Mouse (Mus musculus): ENCODE results near the gene Wbp2. TPM values are rescaled to one million over a fixed set of nuclear protein-coding genes. Genes with fewer than 3 reads are reported as not detected.

Gene Wbp2
- polyA plus RNA-seq (2015; fragmentation: Nextera tagmentation; extraction: Ambion mirVana), result 165 and 173 TPM in 2 replicates

DNA sequence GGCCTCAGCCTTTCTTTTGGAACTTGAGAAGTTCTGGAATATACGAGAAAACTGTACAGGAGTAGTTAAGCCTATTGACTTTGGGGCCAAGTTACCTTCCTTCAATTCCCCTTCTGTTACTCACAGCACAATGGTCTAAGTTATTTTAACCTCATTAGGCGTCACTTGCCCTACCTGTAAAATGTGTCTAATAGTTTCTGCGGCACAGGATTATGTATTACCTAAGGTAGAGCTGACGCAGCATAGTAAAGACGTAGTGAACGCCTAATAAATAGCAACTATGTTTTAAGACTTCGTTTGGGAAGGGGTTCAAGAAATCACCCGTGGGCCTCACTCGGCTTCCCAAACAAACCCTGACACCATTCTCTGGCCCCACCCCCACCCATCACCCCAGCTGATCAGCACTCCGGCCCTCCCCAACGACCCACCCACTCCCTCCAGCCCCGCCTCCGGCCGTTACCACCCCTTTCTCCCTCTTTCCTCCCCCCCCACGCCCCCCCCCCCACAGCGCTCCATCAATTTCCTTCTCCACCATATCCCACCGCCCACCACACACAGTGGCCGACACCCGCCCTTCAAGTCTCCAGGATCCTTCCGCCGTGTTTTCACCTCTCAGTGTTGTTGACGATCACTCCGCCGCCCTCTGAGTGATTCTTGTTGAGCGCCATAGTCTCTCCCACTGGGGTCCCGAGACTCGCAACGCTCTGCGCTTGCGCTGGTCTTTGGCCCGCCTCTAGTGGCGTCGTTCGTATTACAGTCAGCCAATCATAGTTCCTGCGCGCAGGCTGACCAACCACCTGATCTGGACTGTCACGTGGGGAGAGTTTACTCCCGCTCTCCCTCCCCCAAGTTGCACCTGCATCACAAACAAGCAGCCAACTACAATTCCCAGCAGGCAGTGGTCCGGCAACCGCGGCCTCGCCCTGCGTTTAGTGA lies at the start of gene Wbp2:
TSS of gene Wbp2 (minus strand) at position 738 of the 936 bp plus-strand sequence.
- Histone ChIP-seq H3K36me3 (replicated peaks) (peaks cover 14% of the 10 kb centered on the region; the same call in 1 of the 2 replicates), H3K9ac (peak within 1 kb of the TSS; percentile 33), H3K9me3 (no peaks in the 10 kb centered on the region), H3K4me1 (peaks cover 17% of the 10 kb centered on the region), H3K27ac (peak within 1 kb of the TSS; percentile 82), H3K4me3 (peak within 1 kb of the TSS; percentile 50), H3K4me2 (peak within 1 kb of the TSS; percentile 56), H3K27me3 (replicated peaks) (no peaks in the 10 kb centered on the region)
- ATAC-seq (replicated peaks), result peak; percentile 97
- 4% methylated on average over 39 of the region's 43 CpGs for WGBS

DNA sequence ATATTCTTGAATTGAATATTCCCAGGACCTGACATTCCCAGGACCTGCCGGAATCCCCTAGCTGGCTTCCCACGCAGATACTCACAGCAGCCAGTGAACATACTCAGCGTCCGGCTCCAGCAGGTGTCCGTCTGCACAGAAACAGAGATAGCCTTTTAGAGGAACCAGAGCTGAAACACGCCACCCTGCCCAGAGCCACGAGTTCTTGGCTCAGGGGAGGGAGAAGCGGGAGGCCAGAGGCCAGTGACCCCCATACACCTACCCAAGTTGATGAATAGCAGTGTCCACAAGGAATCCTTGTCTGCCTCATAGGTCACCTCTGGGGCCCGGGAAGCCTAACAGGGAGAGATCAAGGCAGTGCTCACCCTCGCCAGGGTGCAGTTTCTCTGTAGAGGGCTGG lies 47.4 kb upstream of the Wbp2 start:
- Histone ChIP-seq H3K36me3 (replicated peaks) (peaks cover 5% of the 10 kb centered on the region; the same call in 1 of the 2 replicates), H3K4me1 (peaks cover 35% of the 10 kb centered on the region), H3K27ac (no peak overlapping the region), H3K4me2 (no peak overlapping the region), H3K4me3 (no peak overlapping the region), H3K9me3 (no peaks in the 10 kb centered on the region), H3K27me3 (replicated peaks) (no peaks in the 10 kb centered on the region), H3K9ac (no peak overlapping the region)
- no peak for ATAC-seq (replicated peaks)
- 92% methylated on average over 10 of the region's 10 CpGs for WGBS

DNA sequence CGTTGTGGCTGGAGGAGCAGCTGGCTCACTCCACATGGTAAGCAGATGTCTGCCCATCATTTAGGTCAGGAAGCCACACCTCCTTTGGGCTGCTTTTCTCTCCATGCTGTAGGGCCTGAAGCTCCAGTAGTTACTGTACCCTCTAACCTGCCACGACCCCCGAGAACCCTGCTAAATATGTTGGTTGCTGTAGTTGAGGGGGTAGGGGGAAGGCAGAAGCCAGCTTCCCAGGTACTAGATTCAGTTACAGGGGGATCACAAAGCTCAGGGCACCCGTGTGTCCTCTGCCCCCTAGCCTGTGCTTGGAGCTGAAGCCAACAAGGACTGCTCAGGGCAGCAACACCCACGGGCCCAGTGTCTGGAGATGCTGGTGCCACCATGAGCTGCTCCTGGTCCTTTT lies 46.7 kb upstream of the Wbp2 start:
- peaks cover 35% of the 10 kb centered on the region for H3K4me1 ChIP-seq
- 81% methylated on average over 5 of the region's 5 CpGs for WGBS
- no peak for ATAC-seq (replicated peaks)

DNA sequence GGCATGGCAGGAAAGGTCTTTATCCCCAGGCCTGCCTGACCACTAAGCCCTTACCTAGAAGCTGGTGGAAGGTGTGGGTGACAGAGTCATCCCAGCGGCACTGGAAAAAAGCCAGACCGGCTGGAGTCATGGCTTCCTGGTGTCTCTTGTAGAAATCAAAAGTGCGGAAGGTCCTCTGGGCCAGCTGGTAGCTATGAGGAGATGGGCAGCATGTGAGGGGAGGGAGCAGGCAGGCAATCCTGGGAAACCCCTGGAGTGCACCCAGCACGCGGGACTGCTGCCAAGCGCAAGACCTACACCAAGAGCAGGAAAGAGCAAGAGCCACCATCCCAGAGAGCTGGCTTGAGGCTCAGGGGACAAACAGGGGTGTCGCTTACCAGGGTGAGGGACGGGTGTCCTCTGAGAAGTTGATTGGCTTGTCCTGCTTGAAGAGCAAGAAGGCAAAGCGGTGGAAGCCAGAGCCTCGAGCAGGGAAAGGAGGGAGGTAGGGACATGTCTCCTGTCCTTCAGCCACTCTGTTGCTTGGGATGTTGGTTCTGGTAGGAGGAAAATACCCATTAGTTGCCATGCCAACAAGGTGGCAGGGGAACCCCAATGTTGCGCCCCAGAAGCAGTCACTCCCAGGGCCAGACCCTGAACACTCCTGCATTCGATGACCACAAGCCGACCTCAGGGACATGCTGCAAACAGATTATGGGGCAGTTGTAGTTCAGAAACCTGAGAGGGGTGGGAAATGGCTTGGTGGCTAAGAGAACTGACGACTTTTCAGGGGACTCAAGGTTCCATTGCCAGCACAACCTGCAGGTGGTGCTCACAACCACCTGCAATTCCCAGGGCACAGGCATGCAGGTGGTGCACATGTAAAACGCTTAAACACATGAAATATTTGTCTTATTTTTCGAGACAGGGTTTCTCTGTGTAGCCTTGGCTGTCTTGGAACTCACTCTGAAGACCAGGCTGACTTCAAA lies 45.9 kb upstream of the Wbp2 start:
- 87% methylated on average over 16 of the region's 16 CpGs for WGBS
- Histone ChIP-seq H3K4me2 (no peak overlapping the region), H3K9me3 (no peaks in the 10 kb centered on the region), H3K4me3 (no peak overlapping the region), H3K4me1 (peaks cover 29% of the 10 kb centered on the region), H3K9ac (no peak overlapping the region), H3K27me3 (replicated peaks) (no peaks in the 10 kb centered on the region), H3K27ac (no peak overlapping the region), H3K36me3 (replicated peaks) (peaks cover 5% of the 10 kb centered on the region; the same call in 1 of the 2 replicates)
- no peak for ATAC-seq (replicated peaks)

More for the DNA sequence above, 46.7 kb upstream of the Wbp2 start:
- Histone ChIP-seq H3K9me3 (no peaks in the 10 kb centered on the region), H3K27me3 (replicated peaks) (no peaks in the 10 kb centered on the region), H3K27ac (no peak overlapping the region), H3K9ac (no peak overlapping the region), H3K4me2 (no peak overlapping the region), H3K36me3 (replicated peaks) (peaks cover 5% of the 10 kb centered on the region; the same call in 1 of the 2 replicates), H3K4me3 (no peak overlapping the region)

DNA sequence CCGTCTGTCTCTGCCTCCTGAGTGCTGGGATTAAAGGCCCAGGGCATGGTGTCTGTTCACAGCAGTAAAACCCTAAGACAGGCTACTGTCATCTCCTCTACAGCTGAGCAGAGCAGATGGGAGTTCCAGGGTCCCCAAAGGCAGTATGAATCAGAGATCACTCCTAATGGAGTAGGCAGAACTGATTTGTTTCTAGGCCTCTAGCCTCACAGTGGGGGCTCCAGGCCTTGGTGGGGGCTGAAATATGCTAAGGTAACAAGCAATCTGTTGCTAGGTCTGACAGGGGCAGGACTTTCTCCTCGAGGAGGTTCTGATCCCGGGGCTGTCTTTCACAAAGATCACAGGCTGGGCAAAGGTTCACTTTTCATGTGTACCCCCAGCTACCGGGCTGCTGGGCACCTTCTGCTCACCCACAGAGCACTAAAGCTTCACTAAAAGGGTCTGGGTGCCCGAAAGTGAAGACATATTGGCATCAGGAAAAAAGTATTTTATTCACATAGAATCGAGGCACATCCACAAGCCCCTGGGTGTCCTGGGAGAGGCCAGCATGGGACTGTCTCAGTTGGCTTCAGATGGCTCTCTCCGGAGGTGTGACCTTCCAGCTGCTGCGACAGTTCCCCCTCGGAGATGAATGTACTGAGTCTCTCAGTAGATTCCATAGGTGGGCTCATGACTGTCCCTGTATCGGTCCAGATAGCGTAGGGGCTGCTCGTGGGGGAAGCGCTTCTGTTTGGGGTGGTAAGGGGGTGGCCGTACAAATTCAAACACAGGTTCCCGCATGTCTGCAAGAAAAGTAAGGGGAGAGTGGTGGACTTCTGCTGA lies 44.8 kb upstream of the Wbp2 start:
- H3K27me3 ChIP-seq (replicated peaks), result no peaks in the 10 kb centered on the region
- H3K4me3 ChIP-seq, result peak overlapping the region; percentile 56
- no peak for ATAC-seq (replicated peaks)
- H3K9ac ChIP-seq, result peak overlapping the region; percentile 69
- H3K4me1 ChIP-seq, result peaks cover 27% of the 10 kb centered on the region
- peaks cover 5% of the 10 kb centered on the region; the same call in 1 of the 2 replicates for H3K36me3 ChIP-seq (replicated peaks)
- H3K27ac ChIP-seq, result peak overlapping the region; percentile 90
- 84% methylated on average over 15 of the region's 15 CpGs for WGBS
- H3K4me2 ChIP-seq, result peak overlapping the region; percentile 62
- no peaks in the 10 kb centered on the region for H3K9me3 ChIP-seq

DNA sequence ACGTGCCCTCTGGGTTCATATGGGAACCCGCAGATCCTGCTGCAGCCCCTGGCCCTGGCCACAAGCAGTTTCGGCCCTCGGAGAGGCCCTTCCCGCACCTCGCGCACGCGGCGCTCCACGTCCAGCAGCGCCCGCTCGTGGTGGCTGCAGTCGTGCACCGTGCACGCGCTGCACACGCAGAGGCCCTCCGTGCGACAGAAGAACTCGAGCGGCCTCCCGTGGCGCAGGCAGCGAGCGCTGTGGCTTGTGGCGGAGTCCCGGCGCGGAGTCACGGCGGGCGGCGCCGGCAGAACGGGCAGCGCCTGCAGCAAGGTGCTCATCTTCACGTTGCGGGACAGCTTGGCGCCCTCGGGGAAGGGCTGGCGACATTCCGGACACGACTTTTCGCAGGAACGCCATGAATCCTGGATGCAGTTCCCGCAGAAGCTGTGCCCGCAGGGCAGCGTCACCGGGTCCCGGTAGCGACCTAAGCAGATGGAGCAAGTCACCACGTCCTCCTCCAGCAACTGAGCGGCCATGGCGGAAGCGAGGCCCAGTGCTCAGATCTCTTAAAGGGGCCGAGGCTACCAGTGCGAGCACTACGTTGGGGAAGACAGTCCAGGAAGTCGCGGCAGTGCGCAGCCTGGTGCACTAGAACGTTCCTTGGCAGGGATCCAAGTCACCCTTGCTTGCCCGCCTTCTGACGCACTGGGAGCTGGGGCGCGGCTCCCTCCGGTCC lies 43.9 kb upstream of the Wbp2 start, which contains the start of gene Trim65:
TSS of gene Trim65 (minus strand) at position 641 of the 718 bp plus-strand sequence.
- WGBS, result under 1% methylated on average over 67 of the region's 69 CpGs
- H3K4me1 ChIP-seq, result peaks cover 27% of the 10 kb centered on the region
- H3K27me3 ChIP-seq (replicated peaks), result no peaks in the 10 kb centered on the region
- H3K4me2 ChIP-seq, result peak within 1 kb of the TSS; percentile 62
- no peaks in the 10 kb centered on the region for H3K9me3 ChIP-seq
- peaks cover 8% of the 10 kb centered on the region; the same call in 1 of the 2 replicates for H3K36me3 ChIP-seq (replicated peaks)
- peak within 1 kb of the TSS; percentile 90 for H3K27ac ChIP-seq
- peak within 1 kb of the TSS; percentile 56 for H3K4me3 ChIP-seq
- peak within 1 kb of the TSS; percentile 69 for H3K9ac ChIP-seq
- peak; percentile 86 for ATAC-seq (replicated peaks)

DNA sequence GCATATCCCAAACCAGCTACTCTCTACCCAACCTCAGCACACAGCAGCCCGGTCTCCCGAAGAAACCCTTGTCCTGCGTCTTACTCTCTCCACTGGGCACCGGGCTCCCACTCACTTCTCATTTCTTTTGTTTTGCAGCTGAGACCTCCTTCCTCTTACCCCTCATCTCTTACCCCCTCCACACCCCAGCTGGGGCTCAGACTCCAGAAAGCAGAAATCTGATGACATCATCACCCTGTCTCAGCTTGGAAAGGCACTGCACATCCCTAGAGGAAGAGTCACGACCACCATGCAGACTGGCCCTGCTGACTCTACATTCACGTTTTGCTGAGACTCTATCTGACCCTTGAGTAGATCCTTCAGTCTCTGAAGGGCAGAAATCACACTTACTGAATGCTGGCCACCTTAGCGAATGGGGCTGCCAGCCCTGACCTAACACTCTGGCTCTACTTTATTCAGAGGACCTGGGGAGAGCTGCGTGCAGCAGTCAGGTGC lies 43.2 kb upstream of the Wbp2 start:
- Histone ChIP-seq H3K9ac (peak overlapping the region; percentile 44), H3K9me3 (no peaks in the 10 kb centered on the region), H3K27ac (peak overlapping the region; percentile 90), H3K36me3 (replicated peaks) (peaks cover 12% of the 10 kb centered on the region; the same call in 1 of the 2 replicates), H3K4me1 (peaks cover 27% of the 10 kb centered on the region), H3K4me3 (peak overlapping the region; percentile 56), H3K4me2 (peak overlapping the region; percentile 62), H3K27me3 (replicated peaks) (no peaks in the 10 kb centered on the region)
- ATAC-seq (replicated peaks), result peak; percentile 38; the same call in 1 of the 2 replicates
- 30% methylated on average over 8 of the region's 8 CpGs for WGBS

DNA sequence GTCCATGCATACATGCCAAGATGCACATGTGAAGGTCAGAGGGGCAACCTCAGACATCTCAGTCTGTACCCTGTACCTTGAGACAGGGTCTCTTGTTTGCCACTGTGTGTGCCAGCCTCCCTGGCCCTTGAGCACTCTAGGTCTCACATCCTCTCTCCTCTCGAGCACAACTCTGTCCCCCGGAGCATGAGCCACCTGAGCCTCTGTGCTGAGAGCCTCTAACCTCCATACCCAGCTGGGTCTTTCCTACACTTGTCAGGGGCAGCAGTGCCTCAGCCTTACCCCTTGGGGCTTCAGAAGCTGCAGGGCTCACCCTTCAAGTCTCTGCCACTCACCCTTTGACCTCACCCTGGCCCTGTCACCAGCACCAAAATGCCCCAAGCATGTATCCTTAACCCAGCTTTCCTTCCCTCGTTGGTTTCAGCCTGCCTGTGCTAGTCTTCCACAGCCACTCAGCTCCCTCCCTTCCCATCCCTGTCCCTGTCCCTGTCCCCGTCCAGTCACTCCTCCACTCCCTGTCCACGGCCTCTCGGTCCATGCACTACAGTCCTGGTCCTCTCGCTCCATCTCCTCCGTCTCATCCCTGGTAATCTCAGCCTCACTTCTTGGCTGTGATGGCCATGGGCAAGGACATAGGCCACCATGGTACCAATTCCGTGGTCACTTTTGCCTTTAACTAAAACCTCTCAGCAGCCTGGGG lies 42.4 kb upstream of the Wbp2 start:
- Histone ChIP-seq H3K27ac (no peak overlapping the region), H3K36me3 (replicated peaks) (peaks cover 11% of the 10 kb centered on the region; the same call in 1 of the 2 replicates), H3K9ac (no peak overlapping the region), H3K4me3 (no peak overlapping the region), H3K9me3 (no peaks in the 10 kb centered on the region), H3K27me3 (replicated peaks) (no peaks in the 10 kb centered on the region), H3K4me1 (peaks cover 27% of the 10 kb centered on the region), H3K4me2 (no peak overlapping the region)
- WGBS, result 82% methylated on average over 9 of the region's 9 CpGs
- ATAC-seq (replicated peaks), result no peak

DNA sequence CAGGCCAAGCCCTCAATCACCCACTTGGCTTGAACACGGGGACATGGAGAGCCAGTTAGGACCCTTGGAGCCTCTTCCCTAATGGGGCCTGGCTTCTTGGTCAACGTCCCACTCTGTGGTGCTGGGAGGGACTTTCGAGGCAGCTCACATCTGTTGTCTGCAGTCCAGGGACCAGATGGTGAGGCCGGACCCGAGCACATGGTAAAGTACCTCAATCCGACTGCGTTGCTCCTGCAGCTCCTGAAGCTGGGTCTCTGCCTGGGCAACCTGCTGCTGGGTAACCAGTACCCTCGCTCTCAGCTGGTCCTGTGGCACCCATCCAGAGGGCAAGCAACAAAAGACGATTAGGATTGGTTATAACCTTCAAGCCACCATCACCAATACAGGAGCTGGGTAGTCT lies 41.2 kb upstream of the Wbp2 start:
- Histone ChIP-seq H3K4me2 (no peak overlapping the region), H3K36me3 (replicated peaks) (peaks cover 7% of the 10 kb centered on the region; the same call in 1 of the 2 replicates), H3K9ac (no peak overlapping the region), H3K27ac (no peak overlapping the region), H3K4me1 (peaks cover 27% of the 10 kb centered on the region), H3K4me3 (no peak overlapping the region), H3K27me3 (replicated peaks) (no peaks in the 10 kb centered on the region), H3K9me3 (no peaks in the 10 kb centered on the region)
- 73% methylated on average over 9 of the region's 9 CpGs for WGBS
- no peak for ATAC-seq (replicated peaks)
